Mouse (Mus musculus): ENCODE data around the gene Msh6.
"Not testable (repeated sequence)": the region's sequence is repeated elsewhere in the genome, so short reads cannot be mapped to it uniquely, and the experiment has no call there.

DNA sequence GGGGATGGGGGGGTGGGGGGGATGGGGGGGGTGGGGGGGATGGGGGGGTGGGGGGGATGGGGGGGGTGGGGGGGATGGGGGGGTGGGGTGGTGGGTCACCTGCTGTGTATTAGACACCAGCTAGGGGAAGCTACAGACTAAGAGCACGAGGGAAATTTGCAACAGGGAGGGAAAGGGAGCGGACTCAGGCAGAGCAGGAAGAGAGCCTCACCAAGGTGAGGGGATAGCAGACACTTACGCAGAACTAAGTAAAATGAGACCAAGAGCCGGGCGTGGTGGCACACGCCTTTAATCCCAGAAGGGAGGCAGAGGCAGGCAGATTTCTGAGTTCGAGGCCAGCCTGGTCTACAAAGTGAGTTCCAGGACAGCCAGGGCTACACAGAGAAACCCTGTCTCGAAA, 41.2 kb downstream of the Msh6 start:
- not testable (repeated sequence) for TF ChIP-seq TAL1, GATA1 (IDR thresholded peaks at IDR 0.05; ENCODE audit: low read length)
